Mouse (Mus musculus) embryonic facial prominence, embryonic 11.5 days (tissue): ENCODE results near the gene Otud3. TPM values are rescaled to one million over a fixed set of nuclear protein-coding genes. Genes with fewer than 3 reads are reported as not detected.
"Not testable (repeated sequence)": the region's sequence is repeated elsewhere in the genome, so short reads cannot be mapped to it uniquely, and the experiment has no call there.

Source experiments
- ATAC-seq: fragments of 200-750 bp; cut with Nextera tagmentation; replicated peaks from 2 replicates; pipeline ENCODE4 v1.8.0; 2017; ENCODE audit warnings: low read depth; ENCODE audit not compliant: insufficient number of reproducible peaks, low FRiP score, low TSS enrichment
- DNase-seq: peaks from one replicate; pipeline ENCODE4 v3.0.0-alpha.2; 2015; ENCODE audit warnings: low spot score
- H3K27ac ChIP-seq: fragments of 300-500 bp; sonication (generic); replicated peaks from 2 replicates; pipeline ENCODE4 v1.5.1; 2014; ENCODE audit warnings: mild to moderate bottlenecking, low read depth, low read length, control low read depth
- H3K27me3 ChIP-seq: fragments of 300-500 bp; sonication (generic); 2 replicates; pipeline ENCODE4 v1.6.1; 2014; ENCODE audit warnings: mild to moderate bottlenecking, low read length, moderate library complexity, mixed read lengths; ENCODE audit not compliant: control insufficient read depth, insufficient read depth
- H3K36me3 ChIP-seq: fragments of 300-500 bp; sonication (generic); replicated peaks from 2 replicates; pipeline ENCODE4 v1.6.1; 2014; ENCODE audit warnings: low read depth, mild to moderate bottlenecking, low read length, moderate library complexity, mixed read lengths; ENCODE audit not compliant: control insufficient read depth, insufficient read depth
- H3K4me1 ChIP-seq: fragments of 300-500 bp; sonication (generic); 2 replicates; pipeline ENCODE4 v1.6.1; 2014; ENCODE audit warnings: low read length, mixed read lengths; ENCODE audit not compliant: control insufficient read depth, insufficient read depth
- H3K4me2 ChIP-seq: fragments of 300-500 bp; sonication (generic); 2 replicates; pipeline ENCODE4 v1.6.1; 2014; ENCODE audit warnings: low read depth, mild to moderate bottlenecking, control low read depth, low read length, moderate library complexity
- H3K4me3 ChIP-seq: fragments of 300-500 bp; sonication (generic); 2 replicates; pipeline ENCODE4 v1.5.1; 2014; ENCODE audit warnings: low read depth, low read length, control low read depth
- H3K9ac ChIP-seq: fragments of 300-500 bp; sonication (generic); replicated peaks from 2 replicates; pipeline ENCODE4 v1.6.1; 2014; ENCODE audit warnings: mild to moderate bottlenecking, control low read depth, low read length
- H3K9me3 ChIP-seq: fragments of 300-500 bp; sonication (generic); replicated peaks from 2 replicates; pipeline ENCODE4 v1.6.1; 2016; ENCODE audit warnings: mild to moderate bottlenecking, low read length, inconsistent platforms, mixed read lengths; ENCODE audit not compliant: control insufficient read depth
- WGBS: fragments of 180-500 bp; shearing (Covaris S2); extraction: QIAGEN DNeasy Blood & Tissue Kit; methylation state at CpG from one replicate; pipeline ENCODE4 v1.1.7; 2014; 5-methylcytosine and 5-hydroxymethylcytosine counted together
- polyA plus RNA-seq: library from polyadenylated mRNA; unstranded; fragments of >200 nt; fragmentation: Nextera tagmentation; extraction: Ambion mirVana; gene quantifications from 2 replicates; pipeline ENCODE4 v1.2.1, GENCODE M21; 2014

Otud3 gene
- polyA plus RNA-seq, 1 experiment from 2014 or later = 4.2 TPM

DNA sequence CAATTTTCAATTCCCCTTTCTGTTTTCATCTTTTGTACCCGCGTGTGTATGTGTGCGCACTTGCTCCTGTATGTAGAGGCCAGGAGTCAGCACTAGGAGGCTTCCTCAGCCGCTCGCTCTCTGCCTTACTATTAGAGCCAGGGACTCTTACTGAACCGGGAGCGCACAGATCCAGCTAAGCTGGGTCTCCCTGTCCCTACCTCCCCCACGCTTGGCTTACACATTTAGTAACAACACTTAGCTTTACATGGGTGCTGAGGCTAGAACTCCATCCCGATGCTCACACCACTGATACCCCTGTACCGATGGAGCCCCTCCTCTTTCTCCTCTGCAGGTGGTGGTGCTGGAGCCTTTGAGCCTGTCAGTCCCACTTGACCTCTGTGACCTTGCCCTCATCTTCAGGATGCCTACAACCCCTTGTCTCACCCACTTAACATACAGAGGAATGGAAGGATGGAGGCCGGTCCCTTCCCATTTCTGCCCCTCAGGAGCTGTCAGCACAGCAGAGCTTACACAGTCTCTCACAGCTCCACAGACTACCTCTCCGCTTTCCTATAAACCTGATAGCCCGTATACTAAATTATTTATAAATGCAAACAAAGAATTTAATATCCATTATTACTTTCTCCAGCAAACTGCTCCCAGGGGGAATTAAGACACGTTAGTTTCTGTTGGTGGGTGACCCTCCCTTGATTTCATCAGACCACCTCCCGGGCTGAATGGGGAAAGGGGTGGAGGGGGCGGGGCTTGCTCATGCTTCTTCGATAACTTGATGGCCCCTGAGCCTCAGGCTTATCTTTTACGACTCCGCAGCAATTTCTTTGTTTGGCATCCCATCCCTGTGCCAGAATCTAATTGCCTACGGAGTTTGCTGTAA is 7.7 kb upstream of the Otud3 start:
- H3K4me2 ChIP-seq = peak overlapping the region; percentile 42
- H3K27me3 ChIP-seq = no peaks in the 10 kb centered on the region
- no peak for DNase-seq
- 0 out of 2 replicates have a peak overlapping the region, but pooled peaks have one; percentile 17 for H3K4me3 ChIP-seq
- no peak overlapping the region for H3K27ac ChIP-seq
- H3K4me1 ChIP-seq = no peaks in the 10 kb centered on the region
- H3K36me3 ChIP-seq = no peaks in the 10 kb centered on the region
- no peak overlapping the region for H3K9ac ChIP-seq
- H3K9me3 ChIP-seq = no peaks in the 10 kb centered on the region
- WGBS = 36% methylated on average over 20 of the region's 20 CpGs
- ATAC-seq = no peak

DNA sequence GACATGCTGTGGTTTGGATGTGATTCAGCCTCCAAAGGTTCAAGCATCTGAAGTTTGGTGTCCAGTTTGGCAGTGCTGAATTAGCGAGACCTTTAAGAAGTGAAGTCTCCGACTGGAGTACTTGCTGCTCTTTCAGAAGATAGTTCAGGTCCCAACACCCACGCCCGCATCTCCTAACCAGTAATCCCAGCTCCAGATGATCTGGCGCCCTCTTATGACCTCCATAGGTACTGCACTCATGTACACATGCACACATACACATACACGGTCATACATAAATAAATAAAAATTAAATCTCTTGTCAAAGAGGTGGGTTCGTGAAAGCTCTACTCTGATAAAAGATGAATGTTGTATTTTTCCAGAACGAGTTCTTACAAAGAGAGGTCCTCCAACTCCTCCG is 3.5 kb upstream of the Otud3 start:
- no peak overlapping the region for H3K4me2 ChIP-seq
- no peak overlapping the region for H3K9ac ChIP-seq
- H3K27ac ChIP-seq = no peak overlapping the region
- ATAC-seq (no peak), DNase-seq (no peak)
- H3K4me3 ChIP-seq = no peak overlapping the region
- WGBS = 83% methylated on average over 9 of the region's 9 CpGs
- no peaks in the 10 kb centered on the region for H3K27me3 ChIP-seq
- no peaks in the 10 kb centered on the region for H3K36me3 ChIP-seq
- H3K9me3 ChIP-seq = no peaks in the 10 kb centered on the region
- no peaks in the 10 kb centered on the region; the same call in 1 of the 2 replicates for H3K4me1 ChIP-seq

DNA sequence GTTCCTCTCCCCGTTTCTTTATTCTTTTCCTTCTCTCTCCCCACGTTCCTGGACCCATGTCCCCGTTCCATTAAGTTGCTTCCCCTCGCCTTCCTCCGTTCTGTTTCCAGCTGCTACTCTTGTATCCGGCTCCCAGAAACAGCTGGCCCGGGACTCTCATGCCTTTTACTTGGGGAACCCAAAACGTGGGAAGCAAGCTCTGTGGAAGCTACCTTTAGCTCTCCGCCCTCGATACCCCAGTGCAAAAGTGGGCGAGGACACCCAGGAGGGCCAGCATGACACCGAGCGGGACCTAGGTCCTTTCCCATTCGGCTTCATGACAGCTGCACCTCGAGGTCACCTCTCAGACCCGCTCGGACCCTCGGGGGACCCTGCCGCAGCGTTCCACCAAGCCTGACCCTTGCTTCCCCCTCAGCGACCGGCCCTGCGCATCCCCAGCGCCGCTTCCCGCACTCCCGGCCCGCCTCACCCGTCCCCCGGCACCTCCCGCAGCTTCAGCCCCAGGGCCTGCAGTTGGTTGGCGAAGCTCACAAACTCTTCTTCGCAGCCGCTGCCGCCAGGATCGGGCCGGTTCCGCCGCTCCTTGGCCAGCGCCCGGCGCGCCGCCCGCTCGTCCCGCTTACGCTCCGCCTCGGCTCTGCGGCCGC is 481 bp downstream of the Otud3 start:
- Histone ChIP-seq H3K36me3 (no peaks in the 10 kb centered on the region; the same call in 1 of the 2 replicates), H3K4me2 (peak overlapping the region; percentile 87), H3K27me3 (no peaks in the 10 kb centered on the region), H3K9ac (peak overlapping the region; percentile 88), H3K4me3 (peak overlapping the region; percentile 96), H3K4me1 (no peaks in the 10 kb centered on the region; the same call in 1 of the 2 replicates), H3K27ac (no peak overlapping the region), H3K9me3 (no peaks in the 10 kb centered on the region)
- ATAC-seq (peak; percentile 51; the same call in 1 of the 2 replicates), DNase-seq (peak; percentile 11)
- WGBS = under 1% methylated on average over 50 of the region's 52 CpGs

DNA sequence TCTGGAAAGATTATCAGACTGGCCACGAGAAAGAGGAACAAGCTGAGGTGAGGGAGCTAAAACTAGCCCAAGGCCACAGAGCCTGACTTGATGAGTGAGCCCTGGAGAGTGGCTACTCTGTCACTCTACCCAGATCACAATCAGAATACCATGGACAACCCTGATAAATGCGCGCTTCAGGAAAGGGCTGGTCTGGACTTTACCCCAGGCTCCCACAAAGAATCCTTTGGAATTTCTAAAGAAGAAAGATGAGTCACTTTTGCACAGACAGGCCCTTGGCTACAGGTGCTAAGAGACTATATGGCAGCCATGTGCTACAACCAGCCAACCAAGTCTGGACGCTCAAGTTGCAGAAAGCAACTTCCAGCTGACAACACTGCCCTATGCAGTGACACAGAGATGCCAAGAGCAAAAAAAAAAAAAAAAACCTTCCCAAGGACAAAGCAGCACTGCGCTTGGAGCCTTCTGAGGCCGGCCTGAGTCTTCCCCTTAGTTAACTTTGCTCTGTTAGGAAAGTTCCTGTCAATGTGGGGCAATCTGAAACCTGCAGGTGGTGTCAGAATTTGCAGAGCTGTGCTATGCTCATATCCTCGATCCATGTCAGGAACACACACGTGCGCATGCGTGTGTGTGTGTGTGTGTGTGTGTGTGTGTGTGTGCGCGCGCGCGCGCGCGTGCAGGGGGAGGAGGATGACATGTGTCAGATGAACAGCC is 8.0 kb downstream of the Otud3 start:
- no peaks in the 10 kb centered on the region for H3K4me1 ChIP-seq
- H3K27ac ChIP-seq = no peak overlapping the region
- no peaks in the 10 kb centered on the region for H3K27me3 ChIP-seq
- peaks cover 4% of the 10 kb centered on the region for H3K36me3 ChIP-seq
- no peak overlapping the region for H3K9ac ChIP-seq
- no peak overlapping the region for H3K4me3 ChIP-seq
- no peak for ATAC-seq
- DNase-seq = no peak
- no peaks in the 10 kb centered on the region for H3K9me3 ChIP-seq
- 97% methylated on average over 18 of the region's 18 CpGs for WGBS
- no peak overlapping the region for H3K4me2 ChIP-seq

DNA sequence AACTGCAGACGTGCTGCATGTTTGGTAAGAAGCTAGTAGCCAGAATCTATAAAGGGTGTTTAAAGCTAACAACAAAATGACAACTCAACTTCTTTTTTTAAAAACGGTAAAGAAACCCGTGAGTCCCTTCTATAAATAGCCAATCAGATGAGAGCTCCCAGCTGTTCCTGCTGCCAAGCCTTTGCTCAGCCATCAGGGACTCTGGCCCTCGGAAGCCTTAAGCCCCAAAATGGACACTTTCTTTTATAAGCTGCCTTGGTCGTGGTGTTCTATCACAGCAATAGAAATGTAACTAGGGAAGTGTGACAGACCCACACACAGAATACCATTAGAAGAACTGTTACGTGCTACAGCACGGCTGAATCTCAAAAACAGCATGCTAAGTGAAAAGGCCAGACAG is 14.4 kb downstream of the Otud3 start:
- no peaks in the 10 kb centered on the region for H3K27me3 ChIP-seq
- no peak overlapping the region for H3K4me3 ChIP-seq
- no peak overlapping the region for H3K27ac ChIP-seq
- peaks cover 4% of the 10 kb centered on the region for H3K36me3 ChIP-seq
- DNase-seq (no peak), ATAC-seq (no peak)
- WGBS = 86% methylated on average over 7 of the region's 7 CpGs
- H3K4me2 ChIP-seq = no peak overlapping the region
- no peaks in the 10 kb centered on the region for H3K9me3 ChIP-seq
- no peaks in the 10 kb centered on the region for H3K4me1 ChIP-seq
- no peak overlapping the region for H3K9ac ChIP-seq

DNA sequence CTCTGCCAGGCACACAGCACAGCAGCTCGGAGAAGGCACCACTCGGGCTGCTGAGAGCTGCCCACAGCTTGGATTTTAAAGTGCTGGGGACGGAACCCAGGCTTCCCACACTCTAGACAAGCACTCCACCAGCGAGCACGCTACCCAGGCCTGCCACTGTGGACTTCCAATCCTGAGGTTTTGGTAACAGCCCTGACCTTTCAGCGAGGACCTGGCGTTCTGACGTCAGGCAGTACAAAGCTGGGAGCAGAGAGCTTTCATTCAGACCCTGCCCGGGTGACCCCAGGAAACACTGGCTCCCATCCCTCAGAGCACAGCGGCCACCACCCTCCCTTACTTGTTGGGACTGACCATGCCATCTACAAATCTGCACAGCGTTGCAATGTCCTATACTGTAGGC is 20.0 kb downstream of the Otud3 start:
- not testable (repeated sequence) for H3K4me1 ChIP-seq, H3K4me2 ChIP-seq, ATAC-seq, H3K27me3 ChIP-seq, H3K36me3 ChIP-seq, DNase-seq, H3K9ac ChIP-seq, H3K9me3 ChIP-seq, H3K4me3 ChIP-seq, H3K27ac ChIP-seq
- 88% methylated on average over 11 of the region's 11 CpGs for WGBS

DNA sequence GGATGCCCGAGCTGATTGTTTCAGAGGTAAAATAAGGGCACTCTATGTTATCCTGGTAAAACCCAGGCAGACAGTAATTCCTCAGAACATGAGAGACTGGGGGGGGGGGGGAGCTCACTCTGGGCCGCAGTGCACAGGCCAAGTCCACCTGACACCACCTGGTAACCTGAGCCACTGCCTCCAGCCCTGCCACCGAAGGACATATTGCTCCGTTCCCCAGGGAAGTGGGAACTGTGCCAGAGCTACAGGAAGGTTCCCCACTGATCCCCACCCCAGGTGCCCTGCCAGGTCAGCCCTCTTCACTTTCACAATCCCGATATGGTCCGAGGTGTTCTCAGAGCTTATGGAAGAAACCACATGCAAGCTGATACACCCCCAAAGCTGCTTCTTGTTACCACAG is 21.1 kb downstream of the Otud3 start:
- H3K9ac ChIP-seq = no peak overlapping the region
- no peaks in the 10 kb centered on the region; the same call in 1 of the 2 replicates for H3K36me3 ChIP-seq
- 68% methylated on average over 5 of the region's 6 CpGs for WGBS
- no peak for DNase-seq
- no peaks in the 10 kb centered on the region for H3K9me3 ChIP-seq
- H3K4me3 ChIP-seq = no peak overlapping the region
- 0 out of 2 replicates have a peak, but pooled peaks have one; percentile 48 for ATAC-seq
- no peaks in the 10 kb centered on the region for H3K4me1 ChIP-seq
- no peaks in the 10 kb centered on the region for H3K27me3 ChIP-seq
- no peak overlapping the region for H3K4me2 ChIP-seq
- no peak overlapping the region for H3K27ac ChIP-seq
